Mouse (Mus musculus) G1E (cell line): ENCODE measurements around the gene Klhdc8b. TPM values are rescaled to one million over a fixed set of nuclear protein-coding genes. Genes with fewer than 3 reads are reported as not detected.

ENCODE experiments used
- ATAC-seq: 2 replicates; pipeline ENCODE4 v1.8.0; 2016; ENCODE audit warnings: mild to moderate bottlenecking; ENCODE audit not compliant: insufficient number of reproducible peaks, poor library complexity, low FRiP score, severe bottlenecking; ENCODE audit errors: extremely low read depth
- DNase-seq: peaks from one replicate; pipeline ENCODE4 v3.0.0; 2012; ENCODE audit warnings: low spot score
- H3K27me3 ChIP-seq: 2 replicates; pipeline ENCODE4 v1.6.1; 2012; ENCODE audit warnings: mild to moderate bottlenecking, low read length, inconsistent platforms; ENCODE audit not compliant: insufficient read depth
- H3K36me3 ChIP-seq: replicated peaks from 2 replicates; pipeline ENCODE3; 2012; ENCODE audit warnings: mild to moderate bottlenecking, inconsistent platforms
- H3K4me1 ChIP-seq: 2 replicates; pipeline ENCODE4 v1.6.1; 2012; ENCODE audit warnings: low read depth, low read length, inconsistent platforms, mixed read lengths; ENCODE audit not compliant: insufficient read depth
- H3K4me3 ChIP-seq: 2 replicates; pipeline ENCODE4 v1.5.1; 2012; ENCODE audit warnings: low read depth, mild to moderate bottlenecking, inconsistent platforms, low read length, moderate library complexity, mixed read lengths
- H3K9me3 ChIP-seq: replicated peaks from 2 replicates; pipeline ENCODE4 v1.6.1; 2012; ENCODE audit warnings: inconsistent platforms
- CTCF ChIP-seq: IDR thresholded peaks from 2 replicates; pipeline ENCODE4 v1.5.1; 2012; ENCODE audit warnings: low read depth, low read length, inconsistent platforms, mixed read lengths
- GATA1 ChIP-seq: IDR thresholded peaks from 2 replicates; pipeline ENCODE4 v1.6.1; 2012; ENCODE audit warnings: borderline replicate concordance, low read length, inconsistent platforms, mixed read lengths
- GATA2 ChIP-seq: IDR thresholded peaks from 2 replicates; pipeline ENCODE4 v1.6.1; 2012; ENCODE audit warnings: low read depth, low read length, inconsistent platforms, borderline replicate concordance
- POLR2AphosphoS5 ChIP-seq: IDR thresholded peaks from 2 replicates; pipeline ENCODE4 v1.6.1; 2012; ENCODE audit warnings: low read depth, low read length, inconsistent platforms; ENCODE audit not compliant: insufficient replicate concordance
- TAL1 ChIP-seq: conservative IDR thresholded peaks from 2 replicates; pipeline ENCODE4 v1.6.1; 2012; ENCODE audit warnings: low read depth, low read length, inconsistent platforms, mixed read lengths
- polyA plus RNA-seq: library from polyadenylated mRNA; stranded (reverse); fragments of >175 nt; gene quantifications from 2 replicates; pipeline ENCODE4 v1.2.3, GENCODE M21; 2012
- total RNA-seq, 2 experiments: library from RNA; stranded (forward) in 1 of 2; stranded (reverse) in 1 of 2; fragments of 200-1000 nt in 1 of 2; fragments of >200 nt in 1 of 2; fragmentation: Nextera tagmentation in 1 of 2; gene quantifications; 2 replicates each; pipeline ENCODE4 v1.2.3; 2014 to 2017

The Klhdc8b gene
- total and polyA plus RNA-seq, 3 experiments = 14.7 to 116 (median 52.8) TPM

GRCm38 (mm10) chr9:108403081-108403480 lies 58.3 kb downstream of the Klhdc8b start:
- peaks cover 27% of the 10 kb centered on the region for H3K4me1 ChIP-seq
- TF ChIP-seq POLR2AphosphoS5 (no peak), TAL1 (no peak)

GRCm38 (mm10) chr9:108401186-108401960 lies 60.0 kb downstream of the Klhdc8b start:
- ATAC-seq (no peak), DNase-seq (no peak)
- peaks cover 28% of the 10 kb centered on the region for H3K4me1 ChIP-seq
- H3K9me3 ChIP-seq = no peaks in the 10 kb centered on the region
- peaks cover 11% of the 10 kb centered on the region for H3K27me3 ChIP-seq
- H3K36me3 ChIP-seq = no peaks in the 10 kb centered on the region
- no peak overlapping the region for H3K4me3 ChIP-seq
- TF ChIP-seq GATA2 (no peak), TAL1 (no peak), CTCF (no peak), GATA1 (no peak), POLR2AphosphoS5 (no peak)

More at GRCm38 (mm10) chr9:108403081-108403480, 58.3 kb downstream of the Klhdc8b start:
- Histone ChIP-seq H3K27me3 (peaks cover 11% of the 10 kb centered on the region), H3K9me3 (no peaks in the 10 kb centered on the region), H3K36me3 (no peaks in the 10 kb centered on the region), H3K4me3 (no peak overlapping the region)
- ATAC-seq (no peak), DNase-seq (no peak)

- H3K36me3 ChIP-seq = peaks cover 13% of the 10 kb centered on the region
- peaks cover 9% of the 10 kb centered on the region for H3K27me3 ChIP-seq
- no peaks in the 10 kb centered on the region for H3K9me3 ChIP-seq
- no peak overlapping the region for H3K4me3 ChIP-seq
- no peak for TF ChIP-seq POLR2AphosphoS5
- TF ChIP-seq GATA2 = no peak
- no peak for TF ChIP-seq GATA1
- TF ChIP-seq TAL1 = no peak
- TF ChIP-seq CTCF = no peak
- no peak for DNase-seq
- H3K4me1 ChIP-seq = peaks cover 14% of the 10 kb centered on the region
- ATAC-seq = no peak
Measured at GRCm38 (mm10) chr9:108398324-108398723, 63.1 kb downstream of the Klhdc8b start.

Other genes with a start within 250 kb of the Klhdc8b start
Only the 20 nearest of the 23 such genes appear.
- 17.6 and 20.2 TPM in 2 replicates for gene Nicn1, start 171.2 kb downstream of the Klhdc8b start, total RNA-seq (2014; fragmentation: Nextera tagmentation)
- gene Nicn1, start 171.2 kb downstream of the Klhdc8b start, total RNA-seq (2017) = 5.8 and 7.6 TPM in 2 replicates
- 0.35 and 0.52 TPM in 2 replicates for gene Nicn1, start 171.2 kb downstream of the Klhdc8b start, polyA plus RNA-seq
- 0.90 and 1.2 TPM in 2 replicates for gene Amt, start 164.7 kb downstream of the Klhdc8b start, total RNA-seq (2014; fragmentation: Nextera tagmentation)
- gene Amt, start 164.7 kb downstream of the Klhdc8b start, total RNA-seq (2017) = 0.44 and 0.93 TPM in 2 replicates
- gene Amt, start 164.7 kb downstream of the Klhdc8b start, polyA plus RNA-seq = 0.03 and 0.09 TPM in 2 replicates
- 409 and 426 TPM in 2 replicates for gene Rhoa, start 155.5 kb downstream of the Klhdc8b start, total RNA-seq (2014; fragmentation: Nextera tagmentation)
- 215 and 235 TPM in 2 replicates for gene Rhoa, start 155.5 kb downstream of the Klhdc8b start, total RNA-seq (2017)
- 122 and 136 TPM in 2 replicates for gene Rhoa, start 155.5 kb downstream of the Klhdc8b start, polyA plus RNA-seq
- gene Tcta, start 155.4 kb downstream of the Klhdc8b start, total RNA-seq (2014; fragmentation: Nextera tagmentation) = 24.2 TPM in 2 replicates
- gene Tcta, start 155.4 kb downstream of the Klhdc8b start, total RNA-seq (2017) = 11.9 and 14.6 TPM in 2 replicates
- 1.5 and 3.6 TPM in 2 replicates for gene Tcta, start 155.4 kb downstream of the Klhdc8b start, polyA plus RNA-seq
- gene Gpx1, start 122.7 kb downstream of the Klhdc8b start, total RNA-seq (2014; fragmentation: Nextera tagmentation) = 1,641 and 1,695 TPM in 2 replicates
- gene Gpx1, start 122.7 kb downstream of the Klhdc8b start, total RNA-seq (2017) = 1,228 and 1,354 TPM in 2 replicates
- 470 and 543 TPM in 2 replicates for gene Gpx1, start 122.7 kb downstream of the Klhdc8b start, polyA plus RNA-seq
- gene Usp4, start 113.7 kb downstream of the Klhdc8b start, total RNA-seq (2014; fragmentation: Nextera tagmentation) = 126 and 131 TPM in 2 replicates
- gene Usp4, start 113.7 kb downstream of the Klhdc8b start, total RNA-seq (2017) = 76.5 and 78.6 TPM in 2 replicates
- gene Usp4, start 113.7 kb downstream of the Klhdc8b start, polyA plus RNA-seq = 60.8 and 97.3 TPM in 2 replicates
- gene 1700102P08Rik, start 68.8 kb downstream of the Klhdc8b start, total RNA-seq (2014; fragmentation: Nextera tagmentation) = not detected in 2 replicates
- 0.44 and 1.3 TPM in 2 replicates for gene 1700102P08Rik, start 68.8 kb downstream of the Klhdc8b start, total RNA-seq (2017)
- 0.29 and 0.81 TPM in 2 replicates for gene 1700102P08Rik, start 68.8 kb downstream of the Klhdc8b start, polyA plus RNA-seq
- not detected in 2 replicates for gene Ccdc36, start 33.1 kb downstream of the Klhdc8b start, total RNA-seq (2014; fragmentation: Nextera tagmentation)
- 0.22 TPM in 1 of 2 replicates, not detected in the other for gene Ccdc36, start 33.1 kb downstream of the Klhdc8b start, total RNA-seq (2017)
- gene Ccdc36, start 33.1 kb downstream of the Klhdc8b start, polyA plus RNA-seq = not detected in 2 replicates
- not detected in 2 replicates for gene BC048562, start 25.1 kb downstream of the Klhdc8b start, total RNA-seq (2014; fragmentation: Nextera tagmentation)
- gene BC048562, start 25.1 kb downstream of the Klhdc8b start, total RNA-seq (2017) = 0.22 TPM in 1 of 2 replicates, not detected in the other
- 0.08 TPM in 1 of 2 replicates, not detected in the other for gene BC048562, start 25.1 kb downstream of the Klhdc8b start, polyA plus RNA-seq
- gene Ccdc71, start 1.1 kb downstream of the Klhdc8b start, total RNA-seq (2014; fragmentation: Nextera tagmentation) = 52.4 and 53.0 TPM in 2 replicates
- gene Ccdc71, start 1.1 kb downstream of the Klhdc8b start, total RNA-seq (2017) = 20.3 and 22.3 TPM in 2 replicates
- 24.1 and 25.6 TPM in 2 replicates for gene Ccdc71, start 1.1 kb downstream of the Klhdc8b start, polyA plus RNA-seq
- gene Lamb2, start 18.2 kb upstream of the Klhdc8b start, total RNA-seq (2014; fragmentation: Nextera tagmentation) = 0.15 TPM in 1 of 2 replicates, not detected in the other
- gene Lamb2, start 18.2 kb upstream of the Klhdc8b start, total RNA-seq (2017) = 0.11 and 0.17 TPM in 2 replicates
- gene Lamb2, start 18.2 kb upstream of the Klhdc8b start, polyA plus RNA-seq = 0.07 TPM in 2 replicates
- gene Usp19, start 29.0 kb upstream of the Klhdc8b start, total RNA-seq (2014; fragmentation: Nextera tagmentation) = 70.6 and 197 TPM in 2 replicates
- 41.3 and 44.7 TPM in 2 replicates for gene Usp19, start 29.0 kb upstream of the Klhdc8b start, total RNA-seq (2017)
- 87.7 and 102 TPM in 2 replicates for gene Usp19, start 29.0 kb upstream of the Klhdc8b start, polyA plus RNA-seq
- 320 and 349 TPM in 2 replicates for gene Qars, start 46.1 kb upstream of the Klhdc8b start, total RNA-seq (2014; fragmentation: Nextera tagmentation)
- gene Qars, start 46.1 kb upstream of the Klhdc8b start, total RNA-seq (2017) = 196 and 201 TPM in 2 replicates
- gene Qars, start 46.1 kb upstream of the Klhdc8b start, polyA plus RNA-seq = 138 and 248 TPM in 2 replicates
- 179 and 214 TPM in 2 replicates for gene Qrich1, start 55.2 kb upstream of the Klhdc8b start, total RNA-seq (2014; fragmentation: Nextera tagmentation)
- 150 and 161 TPM in 2 replicates for gene Qrich1, start 55.2 kb upstream of the Klhdc8b start, total RNA-seq (2017)
- 99.7 and 143 TPM in 2 replicates for gene Qrich1, start 55.2 kb upstream of the Klhdc8b start, polyA plus RNA-seq
- 145 and 154 TPM in 2 replicates for gene Impdh2, start 98.7 kb upstream of the Klhdc8b start, total RNA-seq (2014; fragmentation: Nextera tagmentation)
- gene Impdh2, start 98.7 kb upstream of the Klhdc8b start, total RNA-seq (2017) = 247 and 299 TPM in 2 replicates
- 167 and 176 TPM in 2 replicates for gene Impdh2, start 98.7 kb upstream of the Klhdc8b start, polyA plus RNA-seq
- 25.6 and 31.8 TPM in 2 replicates for gene Ndufaf3, start 105.9 kb upstream of the Klhdc8b start, total RNA-seq (2014; fragmentation: Nextera tagmentation)
- 16.9 and 29.4 TPM in 2 replicates for gene Ndufaf3, start 105.9 kb upstream of the Klhdc8b start, total RNA-seq (2017)
- gene Ndufaf3, start 105.9 kb upstream of the Klhdc8b start, polyA plus RNA-seq = 11.7 and 17.7 TPM in 2 replicates
- gene Dalrd3, start 108.3 kb upstream of the Klhdc8b start, total RNA-seq (2014; fragmentation: Nextera tagmentation) = 48.3 and 49.1 TPM in 2 replicates
- gene Dalrd3, start 108.3 kb upstream of the Klhdc8b start, total RNA-seq (2017) = 48.3 and 65.3 TPM in 2 replicates
- gene Dalrd3, start 108.3 kb upstream of the Klhdc8b start, polyA plus RNA-seq = 101 and 121 TPM in 2 replicates
- gene Wdr6, start 117.2 kb upstream of the Klhdc8b start, total RNA-seq (2014; fragmentation: Nextera tagmentation) = 22.6 and 27.6 TPM in 2 replicates
- gene Wdr6, start 117.2 kb upstream of the Klhdc8b start, total RNA-seq (2017) = 36.3 and 39.2 TPM in 2 replicates
- 16.9 and 30.0 TPM in 2 replicates for gene Wdr6, start 117.2 kb upstream of the Klhdc8b start, polyA plus RNA-seq
- gene P4htm, start 136.1 kb upstream of the Klhdc8b start, total RNA-seq (2014; fragmentation: Nextera tagmentation) = 1.7 and 1.9 TPM in 2 replicates
- gene P4htm, start 136.1 kb upstream of the Klhdc8b start, total RNA-seq (2017) = 2.0 and 2.6 TPM in 2 replicates
- 5.4 and 5.7 TPM in 2 replicates for gene P4htm, start 136.1 kb upstream of the Klhdc8b start, polyA plus RNA-seq
- 77.4 and 83.1 TPM in 2 replicates for gene Arih2, start 187.8 kb upstream of the Klhdc8b start, total RNA-seq (2014; fragmentation: Nextera tagmentation)
- gene Arih2, start 187.8 kb upstream of the Klhdc8b start, total RNA-seq (2017) = 86.9 and 91.4 TPM in 2 replicates
- 146 and 153 TPM in 2 replicates for gene Arih2, start 187.8 kb upstream of the Klhdc8b start, polyA plus RNA-seq